ENCODE assay signal across 8 mouse cellular contexts in genomic region chr11:109068371-109069325, GRCm38 (mm10).
A peak's percentile ranks its signal among the peaks of the same experiment; 100 is the strongest.
DNase-seq lines count a peak whose midpoint lies in the region; ATAC-seq and TF ChIP-seq lines count a peak whose summit lies in the region.

No protein-coding gene starts in this region.

- no peaks in the 10 kb centered on the region for H3K36me3 ChIP-seq in forebrain, embryonic 14.5 days (ENCODE audit: control insufficient read depth, insufficient read depth, low read length)
- H3K36me3 ChIP-seq in intestine, postnatal 0 days (ENCODE audit: control insufficient read depth, insufficient read depth), result no peaks in the 10 kb centered on the region
- no peaks in the 10 kb centered on the region for H3K36me3 ChIP-seq in neural tube, embryonic 11.5 days (ENCODE audit: control insufficient read depth, insufficient read depth, low read length)

- H3K27me3 ChIP-seq in forebrain, embryonic 14.5 days (replicated peaks; ENCODE audit: control insufficient read depth, insufficient read depth, low read length), result no peaks in the 10 kb centered on the region
- H3K27me3 ChIP-seq in intestine, postnatal 0 days (replicated peaks; ENCODE audit: control insufficient read depth, insufficient read depth, low read length), result no peaks in the 10 kb centered on the region
- H3K27me3 ChIP-seq in neural tube, embryonic 11.5 days (ENCODE audit: control insufficient read depth, insufficient read depth, low read length), result no peaks in the 10 kb centered on the region

- peak; percentile 38 to 51 for DNase-seq in layer of hippocampus, postnatal 10 days (ENCODE audit: low spot score in 2 of 2)
- DNase-seq in layer of hippocampus, adult 2 months (ENCODE audit: low spot score in 2 of 2), result no peak
- DNase-seq in brain, embryonic 14.5 days (ENCODE audit: low read depth), result peak; percentile 86
- peak; percentile 64 for DNase-seq in forebrain, embryonic 14.5 days (ENCODE audit: low spot score)
- DNase-seq in neural tube, embryonic 11.5 days (ENCODE audit: low spot score), result peak; percentile 84
- no peak for DNase-seq in T-cell, adult 2 months (ENCODE audit: low spot score)
- DNase-seq in right cerebral cortex, adult 18-20 months, result no peak

- no peak overlapping the region for H3K4me2 ChIP-seq in forebrain, embryonic 14.5 days (ENCODE audit: low read length)
- H3K4me2 ChIP-seq in intestine, postnatal 0 days (replicated peaks; ENCODE audit: low read depth), result peak overlapping the region; percentile 17; the same call in 1 of the 2 replicates
- peak overlapping the region; percentile 14 for H3K4me2 ChIP-seq in neural tube, embryonic 11.5 days (ENCODE audit: low read depth)

- no peak for TF ChIP-seq CTCF in layer of hippocampus, adult 2 months (conservative IDR thresholded peaks at IDR 0.05)
- TF ChIP-seq CTCF in brain, embryonic 14.5 days (IDR thresholded peaks at IDR 0.05; ENCODE audit: borderline replicate concordance, extremely low read depth, insufficient read depth, insufficient read length), result no peak
- TF ChIP-seq CTCF in intestine, postnatal 0 days (IDR thresholded peaks at IDR 0.05; ENCODE audit: low read depth), result no peak

- no peak overlapping the region for H3K4me3 ChIP-seq in layer of hippocampus, adult 2 months
- H3K4me3 ChIP-seq in forebrain, embryonic 14.5 days (ENCODE audit: low read depth, low read length), result no peak overlapping the region
- H3K4me3 ChIP-seq in intestine, postnatal 0 days (ENCODE audit: low read depth, low read length), result no peak overlapping the region
- no peak overlapping the region for H3K4me3 ChIP-seq in neural tube, embryonic 11.5 days (ENCODE audit: low read depth, low read length)

- WGBS in forebrain, embryonic 14.5 days, result 55% methylated on average over 22 of the region's 22 CpGs
- 33% methylated on average over 22 of the region's 22 CpGs for WGBS in intestine, postnatal 0 days
- 7% methylated on average over 22 of the region's 22 CpGs for WGBS in neural tube, embryonic 11.5 days

- peak; percentile 77 for ATAC-seq in forebrain, embryonic 14.5 days
- ATAC-seq in intestine, postnatal 0 days, result peak; percentile 33; the same call in 1 of the 2 replicates
- ATAC-seq in neural tube, embryonic 11.5 days (ENCODE audit: insufficient read depth, low FRiP score, low TSS enrichment), result peak; percentile 94

- 0 out of 2 replicates have a peak, but pooled peaks cover 6% of the 10 kb centered on the region for H3K4me1 ChIP-seq in forebrain, embryonic 14.5 days (ENCODE audit: control insufficient read depth, insufficient read depth, low read length)
- H3K4me1 ChIP-seq in intestine, postnatal 0 days (replicated peaks; ENCODE audit: control insufficient read depth, insufficient read depth, low read length), result peaks cover 4% of the 10 kb centered on the region
- peaks cover 30% of the 10 kb centered on the region for H3K4me1 ChIP-seq in neural tube, embryonic 11.5 days (ENCODE audit: control insufficient read depth, insufficient read depth, low read length)

- no peak for TF ChIP-seq POLR2A in brain, embryonic 14.5 days (IDR thresholded peaks at IDR 0.05; ENCODE audit: borderline replicate concordance, extremely low read depth, insufficient read depth, insufficient read length, poor library complexity, severe bottlenecking)

- H3K9me3 ChIP-seq in forebrain, embryonic 14.5 days (replicated peaks; ENCODE audit: control insufficient read depth, low read length), result no peaks in the 10 kb centered on the region
- H3K9me3 ChIP-seq in intestine, postnatal 0 days (ENCODE audit: control insufficient read depth), result no peaks in the 10 kb centered on the region
- no peaks in the 10 kb centered on the region for H3K9me3 ChIP-seq in neural tube, embryonic 11.5 days (ENCODE audit: control insufficient read depth, low read length)

- H3K27ac ChIP-seq in layer of hippocampus, adult 2 months, result no peak overlapping the region
- peak overlapping the region; percentile 55; the same call in 1 of the 2 replicates for H3K27ac ChIP-seq in forebrain, embryonic 14.5 days (ENCODE audit: low read depth, low read length)
- H3K27ac ChIP-seq in intestine, postnatal 0 days (ENCODE audit: low read depth, low read length), result no peak overlapping the region
- H3K27ac ChIP-seq in neural tube, embryonic 11.5 days (ENCODE audit: low read depth, low read length), result peak overlapping the region; percentile 88

- no peak overlapping the region for H3K9ac ChIP-seq in forebrain, embryonic 14.5 days (ENCODE audit: low read length)
- no peak overlapping the region for H3K9ac ChIP-seq in intestine, postnatal 0 days (ENCODE audit: low read depth, low read length)
- H3K9ac ChIP-seq in neural tube, embryonic 11.5 days (ENCODE audit: low read length), result no peak overlapping the region

Comparison
In these comparisons a context has a peak if more than half of its experiments do, and no peak if none do; other contexts are left out.
1. DNase-seq: peak in layer of hippocampus, postnatal 10 days (2 of 2), brain, embryonic 14.5 days (single experiment), forebrain, embryonic 14.5 days (single experiment) and neural tube, embryonic 11.5 days (single experiment); none in layer of hippocampus, adult 2 months (0 of 2), T-cell, adult 2 months (single experiment) and right cerebral cortex, adult 18-20 months (single experiment).
2. H3K27ac ChIP-seq: peak in forebrain, embryonic 14.5 days (single experiment) and neural tube, embryonic 11.5 days (single experiment); none in layer of hippocampus, adult 2 months (single experiment) and intestine, postnatal 0 days (single experiment).
3. ATAC-seq: peak in every context shown above with its lines; median percentile 94 in neural tube, embryonic 11.5 days; 77 in forebrain, embryonic 14.5 days; 33 in intestine, postnatal 0 days.